Mouse (Mus musculus): ENCODE results near the gene Igfals. TPM values are rescaled to one million over a fixed set of nuclear protein-coding genes. Genes with fewer than 3 reads are reported as not detected.

The Igfals gene
- under 1 TPM; 0.18 to 0.75 TPM for total RNA-seq (2023)

DNA sequence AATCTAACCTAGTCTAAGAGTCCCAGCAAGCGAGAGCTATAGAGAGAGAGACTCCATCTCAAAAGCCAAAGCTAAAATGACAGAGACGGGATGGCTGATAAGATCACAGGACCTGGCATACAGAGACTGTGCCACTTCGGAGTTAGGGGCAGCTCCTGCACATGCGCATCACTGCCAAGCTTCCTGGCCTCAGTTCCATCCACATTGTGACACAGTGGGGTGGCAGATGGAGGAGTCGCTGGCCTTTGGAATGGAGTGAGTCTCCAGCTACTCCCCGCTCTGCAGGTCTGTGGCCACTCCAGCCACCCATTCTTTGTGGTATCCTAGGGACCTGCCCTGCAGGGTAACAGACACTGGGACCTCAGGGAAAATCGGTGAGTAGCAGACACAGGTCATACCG lies at the start of gene Igfals:
Igfals (plus strand) TSS at position 222 of the 400 bp plus-strand sequence.

DNA sequence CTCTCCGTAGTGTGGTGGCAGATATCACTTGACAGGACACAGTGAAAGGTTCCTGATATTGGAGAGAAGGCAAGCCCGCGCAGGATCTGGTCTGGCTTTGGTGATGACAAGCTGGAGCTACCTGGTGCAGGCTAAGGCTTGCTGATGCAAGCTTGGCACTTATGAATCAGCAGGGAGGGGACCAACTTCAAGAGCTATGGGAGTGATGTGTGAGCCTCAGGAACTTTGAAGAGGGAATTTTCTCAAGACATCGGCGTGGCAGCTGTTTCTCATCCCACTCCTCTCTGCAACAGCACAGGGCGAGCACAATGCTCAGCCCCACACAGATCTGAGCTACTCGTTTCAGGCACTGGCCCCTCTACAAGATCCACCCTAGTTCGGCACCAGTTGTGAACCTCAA lies 26.0 kb upstream of the Igfals start, which contains the start of gene Hagh:
Hagh (plus strand) TSS at position 302 of the 400 bp plus-strand sequence.

DNA sequence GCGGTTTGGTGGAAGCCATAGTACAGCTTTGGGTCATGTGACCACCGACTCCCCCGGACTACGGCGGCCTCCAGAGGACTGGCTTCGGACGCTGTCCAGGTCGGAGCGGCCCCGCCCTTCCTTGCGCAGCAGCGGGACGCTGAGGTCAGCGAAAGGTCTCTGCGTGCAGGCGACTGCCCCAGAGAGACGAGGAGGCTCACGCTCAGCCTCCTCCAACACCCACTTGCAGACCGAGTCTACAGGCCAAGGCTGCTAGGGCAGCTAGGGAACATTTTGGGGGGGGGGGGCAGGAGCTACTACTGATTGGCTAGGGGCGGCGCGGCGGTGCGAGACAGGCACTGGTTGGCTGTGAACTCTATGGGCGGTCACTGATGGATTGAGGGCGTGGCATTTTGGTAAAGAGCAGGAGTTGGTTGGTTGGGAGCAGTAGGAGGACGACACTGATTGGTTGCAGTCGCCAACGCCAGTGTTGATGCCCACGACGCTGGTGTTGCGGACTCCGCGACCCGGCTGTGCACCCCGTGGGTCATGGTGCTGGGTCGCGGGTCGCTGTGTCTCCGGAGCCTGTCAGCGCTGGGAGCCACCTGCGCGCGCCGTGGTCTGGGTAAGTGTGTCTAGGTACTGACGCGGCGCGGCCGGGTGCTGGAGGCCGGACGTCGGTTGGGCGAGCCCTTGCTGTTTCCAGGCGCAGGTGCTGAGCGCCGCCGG lies 15.6 kb upstream of the Igfals start, which contains the start of gene Fahd1:
Fahd1 (minus strand) TSS at position 300 of the 708 bp plus-strand sequence.

DNA sequence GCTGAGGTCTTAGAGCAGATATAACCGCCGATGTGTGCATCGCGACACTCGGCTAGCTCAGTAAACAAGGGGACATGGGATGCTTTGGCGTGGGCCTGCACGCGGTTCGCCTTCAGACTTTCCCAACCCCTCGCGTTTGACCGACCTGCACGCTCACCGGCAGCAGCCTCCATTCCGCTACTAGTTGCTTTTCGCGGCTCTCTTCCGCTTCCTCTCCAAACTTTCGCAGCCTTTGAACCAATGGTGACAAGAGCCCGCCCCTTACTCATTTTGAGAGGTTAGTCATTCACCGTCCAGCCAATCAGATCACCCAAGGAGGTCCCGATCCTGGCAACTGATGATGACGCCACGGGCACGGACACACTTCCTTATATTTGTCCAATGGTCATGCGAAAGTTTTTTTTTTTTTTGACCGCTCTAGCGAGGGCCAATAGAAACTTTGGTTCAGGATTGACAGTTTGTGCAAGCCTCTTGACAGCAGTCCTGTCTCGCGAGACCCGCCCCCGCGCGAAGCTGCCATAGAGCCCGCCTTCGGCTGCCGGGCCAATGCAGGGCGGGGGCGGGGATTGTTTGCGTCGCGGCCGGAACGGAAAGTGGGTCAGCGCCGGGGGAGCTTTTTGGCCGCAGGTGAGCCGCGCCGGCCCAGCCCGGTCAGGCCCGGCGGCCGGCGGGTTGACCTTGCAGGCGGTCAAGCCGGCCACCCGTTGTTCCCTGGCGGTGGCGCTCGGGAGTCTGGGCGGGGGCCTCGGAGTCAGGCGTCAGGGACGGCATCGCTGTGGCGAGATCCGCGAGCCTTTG lies 20.5 kb downstream of the Igfals start, which contains the start of the genes Nubp2 and Spsb3:
Nubp2 (minus strand) TSS at position 216 of the 798 bp plus-strand sequence.
Spsb3 (plus strand) TSS at position 510 of the 798 bp plus-strand sequence.

DNA sequence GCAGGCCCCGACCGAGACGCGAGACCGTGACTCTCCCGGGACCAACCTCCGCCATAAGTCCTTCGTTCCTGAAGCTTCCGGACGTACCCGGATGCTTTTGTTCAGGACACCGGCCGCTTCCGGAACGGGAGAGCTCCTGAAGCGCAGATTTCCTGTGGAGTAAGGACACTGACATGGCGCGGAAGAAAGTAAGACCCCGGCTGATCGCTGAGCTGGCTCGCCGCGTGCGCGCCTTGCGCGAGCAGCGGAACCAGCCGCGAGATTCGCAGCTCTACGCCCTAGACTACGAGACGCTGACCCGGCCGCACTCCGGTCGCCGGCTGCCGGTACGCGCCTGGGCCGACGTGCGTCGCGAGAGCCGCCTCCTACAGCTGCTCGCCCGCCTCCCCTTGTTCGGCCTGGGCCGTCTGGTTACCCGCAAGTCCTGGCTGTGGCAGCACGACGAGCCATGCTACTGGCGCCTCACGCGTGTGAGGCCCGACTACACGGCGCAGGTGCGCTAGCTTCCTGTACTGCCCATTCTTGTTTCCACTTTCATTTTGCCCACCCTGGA lies 29.3 kb downstream of the Igfals start, which contains the start of the genes Eme2 and Mrps34:
Eme2 (minus strand) TSS at position 93 of the 553 bp plus-strand sequence.
Mrps34 (plus strand) TSS at position 122 of the 553 bp plus-strand sequence.

DNA sequence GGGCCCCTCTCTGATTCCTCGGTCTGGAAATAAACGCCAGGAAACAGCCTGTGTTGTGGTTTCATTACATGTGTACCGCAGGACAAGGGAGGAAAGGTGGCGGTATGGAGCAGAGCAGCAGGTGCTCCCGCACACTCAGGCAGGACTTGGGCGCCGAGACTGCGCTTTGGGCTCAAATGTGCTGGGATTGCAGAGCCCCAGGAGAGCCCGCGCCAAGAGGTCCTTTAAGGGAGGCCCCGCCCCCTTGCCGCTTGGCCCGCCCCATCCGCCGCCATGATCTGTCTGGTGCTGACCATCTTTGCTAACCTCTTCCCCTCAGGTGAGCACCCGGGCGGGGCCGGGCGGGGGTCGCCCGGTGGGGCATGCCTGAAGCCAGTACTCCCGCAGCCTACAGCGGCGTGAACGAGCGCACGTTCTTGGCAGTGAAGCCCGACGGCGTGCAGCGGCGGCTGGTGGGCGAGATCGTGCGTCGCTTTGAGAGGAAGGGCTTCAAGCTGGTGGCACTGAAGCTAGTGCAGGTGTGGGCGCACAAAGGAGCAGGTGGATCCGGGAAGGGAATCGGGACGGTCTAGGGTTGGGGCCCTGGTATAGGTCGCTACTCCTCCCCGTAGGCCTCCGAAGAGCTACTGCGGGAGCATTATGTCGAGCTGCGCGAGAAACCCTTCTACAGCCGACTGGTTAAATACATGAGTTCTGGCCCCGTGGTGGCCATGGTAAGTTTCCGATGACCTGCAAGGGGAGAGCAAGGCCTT lies 30.6 kb downstream of the Igfals start, which contains the start of gene Nme3:
Nme3 (plus strand) TSS at position 260 of the 752 bp plus-strand sequence.

Other genes starting within 250 kb of the Igfals start
- 10 to 100 TPM; 54.4 to 55.6 TPM for gene Tsc2, start 233.4 kb upstream of the Igfals start, total RNA-seq (2023)
- gene Nthl1, start 233.3 kb upstream of the Igfals start, total RNA-seq (2023), result 1 to 10 TPM; 1.3 to 2.5 TPM
- gene Slc9a3r2, start 215.7 kb upstream of the Igfals start, total RNA-seq (2023), result 1 to 10 TPM; 2.1 to 3.1 TPM
- gene Npw, start 207.5 kb upstream of the Igfals start, total RNA-seq (2023), result not detected
- gene Zfp598, start 196.3 kb upstream of the Igfals start, total RNA-seq (2023), result 10 to 100 TPM; 27.1 to 28.0 TPM
- gene Syngr3, start 176.0 kb upstream of the Igfals start, total RNA-seq (2023), result not detected
- 1 to 10 TPM; 7.6 to 9.4 TPM for gene Gfer, start 169.8 kb upstream of the Igfals start, total RNA-seq (2023)
- 1 to 10 TPM; 1.2 to 1.5 TPM for gene Noxo1, start 169.8 kb upstream of the Igfals start, total RNA-seq (2023)
- gene Tbl3, start 158.3 kb upstream of the Igfals start, total RNA-seq (2023), result 10 to 100 TPM; 16.4 to 16.5 TPM
- gene Rnf151, start 147.9 kb upstream of the Igfals start, total RNA-seq (2023), result not detected
- gene Rps2, start 147.9 kb upstream of the Igfals start, total RNA-seq (2023), result 100 to 1,000 TPM; 535 to 536 TPM
- gene Ndufb10, start 141.5 kb upstream of the Igfals start, total RNA-seq (2023), result 10 to 100 TPM; 65.0 to 72.7 TPM
- 1 to 10 TPM; 1.9 to 2.1 TPM for gene Rpl3l, start 138.2 kb upstream of the Igfals start, total RNA-seq (2023)
- 1,000 to 10,000 TPM; 1,180 to 1,230 TPM for gene Msrb1, start 129.4 kb upstream of the Igfals start, total RNA-seq (2023)
- gene Hs3st6, start 113.0 kb upstream of the Igfals start, total RNA-seq (2023), result not detected
- not detected for gene Meiob, start 61.7 kb upstream of the Igfals start, total RNA-seq (2023)
- 10 to 100 TPM; 46.5 to 47.8 TPM for gene Hagh, start 25.9 kb upstream of the Igfals start, total RNA-seq (2023)
- gene Fahd1, start 15.6 kb upstream of the Igfals start, total RNA-seq (2023), result 1 to 10 TPM; 3.7 to 4.0 TPM
- gene Nubp2, start 20.4 kb downstream of the Igfals start, total RNA-seq (2023), result 10 to 100 TPM; 39.3 to 50.6 TPM
- 10 to 100 TPM; 24.0 to 27.7 TPM for gene Spsb3, start 20.6 kb downstream of the Igfals start, total RNA-seq (2023)
- gene Eme2, start 29.1 kb downstream of the Igfals start, total RNA-seq (2023), result 10 to 100 TPM; 12.1 to 16.3 TPM
- gene Mrps34, start 29.1 kb downstream of the Igfals start, total RNA-seq (2023), result 10 to 100 TPM; 19.0 to 21.1 TPM
- gene Nme3, start 30.5 kb downstream of the Igfals start, total RNA-seq (2023), result 10 to 100 TPM; 19.8 to 20.9 TPM
- 10 to 100 TPM; 64.6 to 76.0 TPM for gene Mapk8ip3, start 71.0 kb downstream of the Igfals start, total RNA-seq (2023)
- gene Jpt2, start 94.7 kb downstream of the Igfals start, total RNA-seq (2023), result 10 to 100 TPM; 37.2 to 45.7 TPM
- 10 to 100 TPM; 29.9 to 30.6 TPM for gene Cramp1l, start 149.8 kb downstream of the Igfals start, total RNA-seq (2023)
- gene Ift140, start 150.1 kb downstream of the Igfals start, total RNA-seq (2023), result 10 to 100 TPM; 15.6 to 16.4 TPM
- not detected for gene Tmem204, start 217.6 kb downstream of the Igfals start, total RNA-seq (2023)
- 10 to 100 TPM in 1 of 2 experiments, 1 to 10 TPM in 1; 7.8 to 11.1 TPM for gene Telo2, start 250.0 kb downstream of the Igfals start, total RNA-seq (2023)

All from neutrophil, adult 59 days (primary cell).